Mouse (Mus musculus) kidney, embryonic 15.5 days (tissue): ENCODE data around the gene Cebpe. TPM values are rescaled to one million over a fixed set of nuclear protein-coding genes. Genes with fewer than 3 reads are reported as not detected.

Experiments
- polyA plus RNA-seq: library from polyadenylated mRNA; unstranded; fragments of >200 nt; fragmentation: Nextera tagmentation; extraction: Ambion mirVana; gene quantifications from 2 replicates; pipeline ENCODE4 v1.2.1, GENCODE M21; 2015

Cebpe gene
- polyA plus RNA-seq, 1 experiment from 2014 or later, result 0.21 TPM

Other genes with a start within 250 kb of the Cebpe start
- gene Lrp10, start 248.0 kb downstream of the Cebpe start, polyA plus RNA-seq, result 46.8 and 54.6 TPM in 2 replicates
- gene Rem2, start 236.1 kb downstream of the Cebpe start, polyA plus RNA-seq, result 6.3 and 6.8 TPM in 2 replicates
- 101 and 104 TPM in 2 replicates for gene Prmt5, start 194.6 kb downstream of the Cebpe start, polyA plus RNA-seq
- gene Haus4, start 157.6 kb downstream of the Cebpe start, polyA plus RNA-seq, result 50.7 and 53.2 TPM in 2 replicates
- 45.9 and 50.4 TPM in 2 replicates for gene Ajuba, start 134.6 kb downstream of the Cebpe start, polyA plus RNA-seq
- 10.2 and 11.3 TPM in 2 replicates for gene 4931414P19Rik, start 106.2 kb downstream of the Cebpe start, polyA plus RNA-seq
- 422 and 424 TPM in 2 replicates for gene Psmb5, start 94.2 kb downstream of the Cebpe start, polyA plus RNA-seq
- gene Psmb11, start 90.7 kb downstream of the Cebpe start, polyA plus RNA-seq, result not detected in 2 replicates
- not detected in 2 replicates for gene Gm17606, start 71.2 kb downstream of the Cebpe start, polyA plus RNA-seq
- 3.1 and 4.5 TPM in 2 replicates for gene Cdh24, start 70.8 kb downstream of the Cebpe start, polyA plus RNA-seq
- gene 1700123O20Rik, start 26.0 kb downstream of the Cebpe start, polyA plus RNA-seq, result 85.9 and 88.7 TPM in 2 replicates
- gene Acin1, start 25.2 kb downstream of the Cebpe start, polyA plus RNA-seq, result 142 and 145 TPM in 2 replicates
- 0.09 and 0.21 TPM in 2 replicates for gene Gm29776, start 13.3 kb downstream of the Cebpe start, polyA plus RNA-seq
- 12.8 and 14.2 TPM in 2 replicates for gene Slc7a8, start 69.8 kb upstream of the Cebpe start, polyA plus RNA-seq
- not detected in 2 replicates for gene Rnf212b, start 102.0 kb upstream of the Cebpe start, polyA plus RNA-seq
- 18.0 and 18.3 TPM in 2 replicates for gene Homez, start 158.8 kb upstream of the Cebpe start, polyA plus RNA-seq
- gene Ppp1r3e, start 165.4 kb upstream of the Cebpe start, polyA plus RNA-seq, result 1.9 and 2.2 TPM in 2 replicates
- gene Bcl2l2, start 171.2 kb upstream of the Cebpe start, polyA plus RNA-seq, result 4.0 and 4.7 TPM in 2 replicates
- 0.14 and 0.75 TPM in 2 replicates for gene Gm20521, start 171.3 kb upstream of the Cebpe start, polyA plus RNA-seq
- gene Pabpn1, start 180.3 kb upstream of the Cebpe start, polyA plus RNA-seq, result 144 and 157 TPM in 2 replicates
- gene Slc22a17, start 201.0 kb upstream of the Cebpe start, polyA plus RNA-seq, result 47.6 and 53.8 TPM in 2 replicates
- 29.1 and 32.1 TPM in 2 replicates for gene Efs, start 214.0 kb upstream of the Cebpe start, polyA plus RNA-seq
- gene Il25, start 220.5 kb upstream of the Cebpe start, polyA plus RNA-seq, result not detected in 2 replicates
- 0.96 and 2.0 TPM in 2 replicates for gene Cmtm5, start 224.1 kb upstream of the Cebpe start, polyA plus RNA-seq